Mouse (Mus musculus) heart, embryonic 10.5 days (tissue): ENCODE data around the gene Sap30bp. TPM values are rescaled to one million over a fixed set of nuclear protein-coding genes. Genes with fewer than 3 reads are reported as not detected.
A peak's percentile ranks its signal among the peaks of the same experiment; 100 is the strongest.

Experiments
- DNase-seq: peaks from one replicate; pipeline ENCODE4 v3.0.0-alpha.2; 2017; ENCODE audit warnings: low spot score
- H3K27ac ChIP-seq: fragments of 300-500 bp; sonication (generic); 2 replicates; pipeline ENCODE4 v1.5.1; 2016; ENCODE audit warnings: mild to moderate bottlenecking
- H3K27me3 ChIP-seq: fragments of 300-500 bp; sonication (generic); 2 replicates; pipeline ENCODE4 v1.6.1; 2016; ENCODE audit warnings: mild to moderate bottlenecking; ENCODE audit not compliant: poor library complexity, insufficient read depth, severe bottlenecking
- H3K36me3 ChIP-seq: fragments of 300-500 bp; sonication (generic); 2 replicates; pipeline ENCODE4 v1.6.1; 2016; ENCODE audit warnings: mild to moderate bottlenecking, moderate library complexity
- H3K4me1 ChIP-seq: fragments of 300-500 bp; sonication (generic); 2 replicates; pipeline ENCODE4 v1.6.1; 2016; ENCODE audit warnings: mild to moderate bottlenecking
- H3K4me3 ChIP-seq: fragments of 300-500 bp; sonication (generic); 2 replicates; pipeline ENCODE4 v1.5.1; 2016; ENCODE audit warnings: mild to moderate bottlenecking, moderate library complexity
- H3K9me3 ChIP-seq: fragments of 300-500 bp; sonication (generic); 2 replicates; pipeline ENCODE4 v1.6.1; 2016; ENCODE audit warnings: mild to moderate bottlenecking, moderate library complexity
- WGBS: fragments of 180-500 bp; shearing (Covaris S2); methylation state at CpG from one replicate; pipeline ENCODE4 v1.1.7; 2016; 5-methylcytosine and 5-hydroxymethylcytosine counted together
- polyA plus RNA-seq: library from polyadenylated mRNA; unstranded; fragments of >200 nt; fragmentation: Nextera tagmentation; extraction: Ambion mirVana; gene quantifications from 2 replicates; pipeline ENCODE4 v1.2.1, GENCODE M21; 2016

Sap30bp gene
- polyA plus RNA-seq, 1 experiment from 2014 or later: 35.8 TPM

- 14% methylated on average over 14 of the region's 14 CpGs for WGBS
- Histone ChIP-seq H3K4me3 (no peak overlapping the region), H3K27me3 (peaks cover 19% of the 10 kb centered on the region; the same call in 1 of the 2 replicates), H3K36me3 (no peaks in the 10 kb centered on the region), H3K9me3 (no peaks in the 10 kb centered on the region), H3K4me1 (peaks cover 18% of the 10 kb centered on the region; the same call in 1 of the 2 replicates), H3K27ac (no peak overlapping the region)
- DNase-seq: no peak
Observed at GRCm38 (mm10) chr11:115999538-116000143, 66.6 kb downstream of the Sap30bp start.

- 56% methylated on average over 10 of the region's 10 CpGs for WGBS
- peaks cover 19% of the 10 kb centered on the region; the same call in 1 of the 2 replicates for H3K27me3 ChIP-seq
- H3K9me3 ChIP-seq: no peaks in the 10 kb centered on the region
- peaks cover 28% of the 10 kb centered on the region for H3K4me1 ChIP-seq
- no peak for DNase-seq
- H3K36me3 ChIP-seq: no peaks in the 10 kb centered on the region
- H3K27ac ChIP-seq: no peak overlapping the region
- H3K4me3 ChIP-seq: no peak overlapping the region
Observed at GRCm38 (mm10) chr11:116000607-116001006, 67.5 kb downstream of the Sap30bp start.

GRCm38 (mm10) chr11:116001725-116002124 is 68.6 kb downstream of the Sap30bp start:
- Histone ChIP-seq H3K4me1 (peaks cover 36% of the 10 kb centered on the region), H3K4me3 (no peak overlapping the region), H3K27ac (no peak overlapping the region), H3K36me3 (peaks cover 4% of the 10 kb centered on the region; the same call in 1 of the 2 replicates), H3K27me3 (peaks cover 19% of the 10 kb centered on the region; the same call in 1 of the 2 replicates), H3K9me3 (no peaks in the 10 kb centered on the region)
- WGBS: 66% methylated on average over 6 of the region's 6 CpGs
- no peak for DNase-seq

- peaks cover 15% of the 10 kb centered on the region for H3K36me3 ChIP-seq
- no peak overlapping the region for H3K27ac ChIP-seq
- DNase-seq: no peak
- 80% methylated on average over 3 of the region's 3 CpGs for WGBS
- H3K9me3 ChIP-seq: no peaks in the 10 kb centered on the region
- peaks cover 36% of the 10 kb centered on the region for H3K4me1 ChIP-seq
- peaks cover 17% of the 10 kb centered on the region; the same call in 1 of the 2 replicates for H3K27me3 ChIP-seq
- no peak overlapping the region for H3K4me3 ChIP-seq
Observed at GRCm38 (mm10) chr11:116002894-116003293, 69.8 kb downstream of the Sap30bp start.

- WGBS: 28% methylated on average over 8 of the region's 8 CpGs
- H3K36me3 ChIP-seq: peaks cover 28% of the 10 kb centered on the region
- DNase-seq: no peak
- H3K27me3 ChIP-seq: peaks cover 12% of the 10 kb centered on the region; the same call in 1 of the 2 replicates
- peaks cover 31% of the 10 kb centered on the region for H3K4me1 ChIP-seq
- no peaks in the 10 kb centered on the region for H3K9me3 ChIP-seq
- peak overlapping the region; percentile 89 for H3K27ac ChIP-seq
- H3K4me3 ChIP-seq: peak overlapping the region; percentile 60
Observed at GRCm38 (mm10) chr11:116004186-116004823, 71.2 kb downstream of the Sap30bp start.

GRCm38 (mm10) chr11:116004840-116005700 is 72.0 kb downstream of the Sap30bp start:
- WGBS: 5% methylated on average over 54 of the region's 54 CpGs
- peaks cover 36% of the 10 kb centered on the region for H3K36me3 ChIP-seq
- H3K4me1 ChIP-seq: peaks cover 24% of the 10 kb centered on the region
- DNase-seq: peak; percentile 94
- H3K27me3 ChIP-seq: peaks cover 7% of the 10 kb centered on the region; the same call in 1 of the 2 replicates
- H3K4me3 ChIP-seq: peak overlapping the region; percentile 60
- peak overlapping the region; percentile 89 for H3K27ac ChIP-seq
- H3K9me3 ChIP-seq: no peaks in the 10 kb centered on the region

- no peak for DNase-seq
- Histone ChIP-seq H3K36me3 (peaks cover 43% of the 10 kb centered on the region), H3K4me1 (peaks cover 32% of the 10 kb centered on the region), H3K27me3 (no peaks in the 10 kb centered on the region; the same call in 1 of the 2 replicates), H3K4me3 (peak overlapping the region; percentile 60; the same call in 1 of the 2 replicates), H3K9me3 (no peaks in the 10 kb centered on the region), H3K27ac (peak overlapping the region; percentile 89)
- WGBS: 63% methylated on average over 9 of the region's 9 CpGs
Observed at GRCm38 (mm10) chr11:116005701-116006419, 72.8 kb downstream of the Sap30bp start.

- no peak for DNase-seq
- Histone ChIP-seq H3K27ac (no peak overlapping the region), H3K9me3 (no peaks in the 10 kb centered on the region), H3K4me3 (no peak overlapping the region), H3K27me3 (no peaks in the 10 kb centered on the region), H3K36me3 (peaks cover 43% of the 10 kb centered on the region), H3K4me1 (peaks cover 44% of the 10 kb centered on the region)
- whole genome bisulfite sequencing: 84% methylated on average over 28 of the region's 28 CpGs
Observed at GRCm38 (mm10) chr11:116007095-116007850, 74.2 kb downstream of the Sap30bp start.

GRCm38 (mm10) chr11:116008411-116008810 is 75.3 kb downstream of the Sap30bp start:
- no peak overlapping the region for H3K4me3 ChIP-seq
- peaks cover 43% of the 10 kb centered on the region for H3K36me3 ChIP-seq
- H3K27ac ChIP-seq: no peak overlapping the region
- no peak for DNase-seq
- H3K27me3 ChIP-seq: no peaks in the 10 kb centered on the region
- 91% methylated on average over 11 of the region's 11 CpGs for WGBS
- H3K9me3 ChIP-seq: no peaks in the 10 kb centered on the region
- H3K4me1 ChIP-seq: peaks cover 53% of the 10 kb centered on the region

GRCm38 (mm10) chr11:116008832-116009375 is 75.8 kb downstream of the Sap30bp start:
- H3K9me3 ChIP-seq: no peaks in the 10 kb centered on the region
- no peaks in the 10 kb centered on the region for H3K27me3 ChIP-seq
- no peak overlapping the region for H3K27ac ChIP-seq
- WGBS: 89% methylated on average over 13 of the region's 13 CpGs
- peaks cover 43% of the 10 kb centered on the region for H3K36me3 ChIP-seq
- no peak for DNase-seq
- H3K4me3 ChIP-seq: no peak overlapping the region
- peaks cover 53% of the 10 kb centered on the region for H3K4me1 ChIP-seq

- Histone ChIP-seq H3K4me3 (no peak overlapping the region), H3K36me3 (peaks cover 43% of the 10 kb centered on the region), H3K4me1 (peaks cover 47% of the 10 kb centered on the region), H3K27ac (no peak overlapping the region), H3K27me3 (no peaks in the 10 kb centered on the region), H3K9me3 (no peaks in the 10 kb centered on the region)
- WGBS: 91% methylated on average over 11 of the region's 11 CpGs
- no peak for DNase-seq
Observed at GRCm38 (mm10) chr11:116009661-116010060, 76.6 kb downstream of the Sap30bp start.
